Mouse (Mus musculus): ENCODE measurements around the gene Tnp1.

The Tnp1 gene

DNA sequence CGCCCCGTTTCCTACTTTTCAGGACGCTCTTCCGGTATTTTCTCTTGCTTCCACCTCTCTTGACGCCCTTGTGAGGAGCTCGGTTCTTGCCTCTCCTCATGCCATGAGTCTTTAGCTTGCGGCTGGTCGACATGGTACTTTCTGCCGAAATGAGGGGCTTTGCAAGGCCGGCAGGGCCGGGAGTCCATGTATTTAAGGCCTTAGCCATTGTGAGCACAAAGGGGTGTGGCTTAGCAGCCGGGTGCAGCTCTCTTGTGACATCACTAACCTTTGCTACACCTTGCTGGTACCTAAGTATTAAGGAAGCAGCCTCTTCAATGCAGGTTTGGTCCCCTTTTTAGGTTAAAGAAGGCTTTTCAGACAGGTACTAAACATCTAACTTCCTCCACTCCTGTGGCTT is at the start of gene Tnp1:
Gene Tnp1 (minus strand): TSS at position 179 of the 400 bp plus-strand sequence.
- no peak for DNase-seq (ENCODE audit: low spot score in 2 of 2)

DNA sequence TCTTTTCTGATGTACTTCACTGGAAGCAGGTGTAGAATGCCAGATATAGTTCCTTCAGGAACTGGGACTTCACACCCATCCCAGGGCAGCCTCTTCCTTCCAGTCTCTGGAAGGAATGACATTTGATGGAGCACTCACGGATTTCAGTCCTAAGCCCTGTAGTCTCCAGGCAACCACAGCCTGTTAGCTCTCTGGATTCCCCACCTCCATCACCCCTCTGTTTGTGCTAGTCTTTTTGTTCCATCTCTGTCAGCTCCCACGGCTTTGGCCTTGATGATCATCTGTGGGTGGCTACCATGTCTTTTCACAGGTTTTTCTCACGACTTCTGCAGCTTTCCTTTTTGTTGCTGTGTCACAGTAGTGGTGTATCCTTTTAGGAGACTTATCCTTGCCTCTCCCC is 48.6 kb upstream of the Tnp1 start:
- DNase-seq (ENCODE audit: low spot score in 2 of 2) = no peak

DNA sequence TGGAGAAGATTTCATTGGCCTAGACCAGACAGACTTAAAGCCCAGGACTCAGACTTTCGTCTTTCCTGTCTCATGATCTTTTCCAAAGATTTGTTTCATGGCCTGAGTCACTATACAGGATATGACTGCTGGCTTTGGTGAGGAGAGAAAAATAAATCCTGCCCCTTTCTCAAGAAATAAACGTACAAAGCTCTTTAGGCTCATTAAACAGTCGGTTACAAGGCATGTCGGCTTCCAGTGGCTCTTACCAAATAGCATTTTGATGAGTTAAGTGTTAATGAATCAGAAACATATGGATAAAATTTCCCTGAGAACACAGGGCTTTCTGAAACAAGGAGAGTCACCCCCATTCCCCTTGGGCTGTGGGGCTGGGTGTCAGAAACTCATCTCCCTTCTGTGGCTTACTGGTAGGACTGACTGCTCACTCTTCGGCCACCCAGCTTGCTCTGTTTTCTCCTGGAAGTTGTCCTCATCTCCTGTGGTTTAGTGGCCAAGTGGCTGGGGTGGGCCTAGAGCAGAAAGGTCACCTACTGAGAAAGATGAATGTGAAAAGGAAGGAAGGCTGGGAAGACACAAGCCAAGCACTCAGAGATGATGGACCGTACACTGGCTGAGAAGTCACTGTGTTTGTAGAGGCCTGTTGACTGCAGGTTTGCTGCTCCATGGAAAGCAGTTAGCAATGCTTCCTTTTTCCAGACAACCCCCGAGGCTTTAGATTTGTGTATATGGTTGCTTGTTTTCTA is 46.0 kb upstream of the Tnp1 start:
- no peak for DNase-seq (ENCODE audit: low spot score in 2 of 2)

DNA sequence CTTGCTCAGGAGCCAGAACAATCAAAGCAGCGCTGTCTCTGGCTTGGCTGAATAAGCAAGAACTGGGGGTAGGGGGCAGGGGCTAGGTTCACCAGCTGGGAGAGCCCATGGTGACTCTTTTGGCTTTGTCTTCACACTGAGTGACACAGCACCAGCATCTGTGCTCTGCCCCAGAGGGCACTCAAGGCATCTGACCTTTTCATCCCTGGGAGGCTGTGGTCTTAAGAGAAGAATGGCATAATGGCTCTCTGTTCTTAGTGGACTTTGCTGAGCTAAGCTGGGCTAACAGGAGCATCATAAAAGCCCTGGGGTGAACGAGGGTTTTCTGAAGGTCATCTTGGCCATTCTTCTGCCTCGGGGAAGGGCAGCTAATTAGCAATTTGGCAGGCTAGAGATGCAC is 44.6 kb upstream of the Tnp1 start:
- no peak for DNase-seq (ENCODE audit: low spot score in 2 of 2)

DNA sequence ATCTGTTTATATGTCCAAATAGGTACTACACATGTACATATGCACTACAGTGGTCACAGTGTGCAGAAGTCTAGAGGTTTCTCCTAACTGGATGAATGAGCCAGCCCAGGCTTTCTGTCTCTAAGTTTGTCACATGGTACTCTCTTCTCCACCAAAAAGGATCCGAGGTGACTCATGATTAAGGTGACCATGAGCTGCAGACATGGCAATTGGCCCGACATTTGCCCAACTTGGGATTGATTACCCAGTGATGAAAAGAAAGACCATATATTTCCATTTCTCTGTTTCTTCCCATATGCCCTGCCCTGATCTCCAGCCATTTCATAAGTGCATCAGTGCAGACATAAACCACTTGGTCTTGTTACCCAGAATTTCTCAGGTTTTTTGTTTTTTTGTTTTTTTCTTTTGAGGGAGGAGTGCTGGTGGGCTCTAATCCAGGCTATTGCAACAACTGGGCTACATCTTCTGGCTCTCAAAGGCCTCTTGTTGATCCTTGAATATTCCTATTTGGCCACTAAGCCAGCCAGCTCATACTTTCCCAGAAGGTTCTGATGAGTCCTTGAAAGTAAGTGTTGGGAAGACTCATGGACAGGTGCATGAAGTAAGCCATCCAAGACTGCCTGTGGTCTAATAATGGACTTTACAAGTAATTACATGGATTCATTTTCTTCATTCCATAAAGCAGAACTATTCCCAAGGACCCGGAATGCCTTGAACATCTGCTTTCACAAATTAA is 40.7 kb upstream of the Tnp1 start:
- DNase-seq (ENCODE audit: low spot score in 2 of 2) = no peak

DNA sequence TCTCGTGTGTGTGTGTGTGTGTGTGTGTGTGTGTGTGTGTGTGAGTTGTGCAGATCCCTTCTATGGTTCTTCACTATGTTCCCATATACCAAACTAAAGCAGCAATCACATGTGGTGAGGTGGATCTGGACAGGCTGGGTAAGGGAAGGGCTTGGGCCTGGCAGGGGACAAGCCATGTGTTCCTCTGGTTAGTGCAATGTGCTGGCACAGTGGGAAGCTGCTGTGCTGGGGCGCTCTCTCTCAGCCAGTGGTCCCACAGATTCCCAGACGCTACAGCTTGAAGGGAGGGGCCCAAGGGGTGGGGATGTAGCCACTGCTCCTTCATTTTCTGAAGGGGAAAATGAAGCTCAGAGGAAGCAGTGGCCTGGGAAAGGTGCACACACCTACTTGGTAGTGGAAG is 40.1 kb upstream of the Tnp1 start:
- no peak for DNase-seq (ENCODE audit: low spot score in 2 of 2)

DNA sequence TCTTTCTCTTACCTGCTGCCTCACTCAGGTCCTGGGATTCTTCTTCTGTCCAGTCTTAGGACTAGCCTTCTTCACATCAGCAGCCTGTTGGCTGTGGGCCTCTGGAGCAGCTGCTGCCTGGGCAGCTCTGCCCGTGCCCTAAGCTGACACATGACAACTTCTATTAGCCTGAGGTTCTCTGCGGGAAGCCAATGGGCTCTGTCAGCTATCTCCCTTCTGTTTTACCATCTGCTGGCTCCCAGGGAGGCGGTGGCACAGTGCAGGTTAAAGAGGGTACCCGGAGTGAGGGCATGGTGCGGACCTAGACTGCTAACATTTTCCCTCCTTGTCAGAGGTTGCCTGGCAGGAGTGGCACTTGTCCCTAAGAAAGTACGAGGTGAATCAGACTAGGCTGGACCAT is 39.5 kb upstream of the Tnp1 start:
- no peak for DNase-seq (ENCODE audit: low spot score in 2 of 2)

DNA sequence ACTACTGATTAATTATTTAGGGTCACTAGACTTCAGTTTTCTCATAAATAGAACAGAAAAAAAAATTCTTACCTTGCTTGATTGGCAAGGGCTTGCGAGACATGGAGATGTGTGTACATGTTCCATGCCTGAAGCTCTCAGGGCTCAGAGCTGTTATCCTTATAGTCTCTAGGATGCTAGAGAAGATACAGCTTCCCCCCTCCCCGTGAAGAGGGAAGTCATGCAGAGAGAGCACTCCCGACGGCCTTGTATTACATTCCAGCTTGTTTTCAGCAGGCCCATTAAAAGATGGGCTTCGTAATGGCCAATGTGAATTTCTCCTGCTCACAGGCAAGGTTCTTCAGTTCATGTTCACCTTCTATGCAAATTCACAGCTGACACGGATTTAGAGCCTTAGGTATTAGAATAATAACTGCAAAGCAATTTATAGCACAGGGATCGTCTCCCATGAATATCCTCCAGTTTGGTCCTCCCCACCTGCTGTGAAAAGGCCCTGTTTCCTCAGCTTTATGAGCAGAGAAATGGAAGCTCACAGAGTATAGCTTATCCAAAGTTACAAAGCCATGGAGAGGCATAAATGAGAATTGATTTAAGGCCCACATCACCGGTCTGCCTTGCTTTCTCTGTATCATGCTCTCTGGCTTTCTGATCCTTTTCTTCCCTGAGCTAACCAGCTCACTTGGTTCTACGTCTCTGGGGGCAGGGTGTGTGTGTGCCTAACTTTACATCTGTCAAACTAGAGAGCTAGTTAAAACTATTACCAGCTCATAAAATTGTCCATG is 38.0 kb upstream of the Tnp1 start:
- DNase-seq (ENCODE audit: low spot score in 2 of 2) = no peak

DNA sequence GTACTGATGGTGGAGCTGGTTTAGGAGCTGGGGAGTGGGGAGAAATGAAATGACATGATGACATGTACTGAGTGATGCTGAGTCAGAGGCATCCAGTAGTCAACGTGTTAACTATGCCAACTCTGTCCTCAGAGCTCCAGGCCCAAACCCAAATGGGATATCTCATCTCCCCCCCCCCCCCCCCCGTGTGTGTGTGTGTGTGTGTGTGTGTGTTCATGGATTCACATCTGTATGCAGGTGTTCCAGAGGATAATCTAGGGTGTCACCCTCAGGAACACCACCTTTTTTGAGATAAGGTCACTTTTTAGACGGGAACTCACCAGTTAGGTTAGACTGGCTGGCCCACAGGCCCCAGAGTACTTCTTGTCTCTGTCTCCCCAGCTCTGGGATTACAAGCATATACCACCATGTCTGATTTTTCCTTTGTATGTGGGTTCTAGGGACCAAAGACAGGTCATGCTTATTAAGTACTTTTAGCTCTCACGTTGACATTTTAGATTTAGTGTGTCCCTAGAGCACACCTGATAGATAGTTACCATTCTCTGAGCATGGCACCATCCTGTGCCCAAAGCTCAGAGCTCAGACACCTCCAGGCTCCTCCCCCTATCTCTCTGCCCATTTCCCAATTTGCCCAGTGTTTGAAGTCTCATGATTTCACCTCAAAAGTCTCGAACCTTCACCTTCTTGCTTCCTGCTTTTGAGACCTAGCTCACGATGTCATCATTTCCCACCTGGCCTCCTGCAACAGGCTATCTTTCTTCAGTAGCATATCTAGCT is 31.4 kb upstream of the Tnp1 start:
- no peak for DNase-seq (ENCODE audit: low spot score in 2 of 2)

DNA sequence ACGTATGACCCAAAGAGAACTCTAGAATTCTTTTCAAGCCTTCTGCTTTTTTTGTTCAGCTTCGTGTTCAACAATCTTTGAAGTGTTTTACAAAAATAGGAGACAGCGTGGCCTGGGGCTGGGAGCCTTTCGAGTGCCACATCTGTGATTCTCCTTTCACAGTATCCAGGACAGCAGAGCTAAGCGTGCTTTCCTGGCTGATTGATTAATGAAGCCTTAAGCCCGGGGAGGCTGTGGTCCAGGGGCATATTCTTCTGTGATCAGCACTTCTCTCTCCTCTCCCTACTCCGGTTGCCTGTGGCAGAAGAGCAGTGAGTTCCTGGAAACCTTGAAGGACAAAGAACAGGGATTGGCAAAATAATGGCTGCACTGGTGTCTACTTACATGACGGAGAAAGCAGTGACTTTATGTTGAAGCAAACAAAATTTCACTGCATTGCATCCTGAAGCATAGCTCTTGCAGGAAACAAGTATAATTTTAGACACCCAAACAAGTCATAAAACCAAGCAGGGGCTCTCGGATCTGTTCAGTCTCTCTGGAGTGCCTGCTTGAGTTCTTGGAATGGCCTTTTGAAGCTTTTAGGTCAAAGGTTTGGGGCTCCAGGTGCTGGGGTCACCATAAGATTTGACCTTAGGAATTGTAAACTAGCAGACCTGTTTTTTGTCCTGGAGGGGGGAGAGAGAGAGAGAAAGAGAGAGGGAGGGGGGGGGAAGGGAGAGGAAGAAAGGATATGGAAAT is 30.4 kb upstream of the Tnp1 start:
- DNase-seq (ENCODE audit: low spot score in 2 of 2) = no peak

DNA sequence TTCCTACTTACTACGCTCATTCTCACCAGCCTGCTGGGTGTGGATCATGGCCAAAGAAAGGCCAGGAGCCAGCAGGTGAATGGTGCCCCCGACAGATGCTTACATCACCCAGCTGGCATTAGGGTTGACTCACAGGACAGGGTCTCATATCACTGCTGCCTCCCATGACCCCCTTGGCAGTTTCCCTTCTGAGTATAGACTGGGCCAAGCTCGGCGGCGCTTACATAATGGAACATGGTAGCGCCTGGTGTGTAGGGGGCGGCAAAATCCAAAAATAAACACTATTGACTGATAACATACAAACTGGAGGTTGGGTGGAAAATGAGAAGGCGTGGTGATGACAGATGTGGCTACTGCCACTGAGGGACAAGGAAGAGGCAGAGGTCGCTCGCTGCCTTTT is 28.0 kb upstream of the Tnp1 start:
- DNase-seq (ENCODE audit: low spot score in 2 of 2) = no peak

DNA sequence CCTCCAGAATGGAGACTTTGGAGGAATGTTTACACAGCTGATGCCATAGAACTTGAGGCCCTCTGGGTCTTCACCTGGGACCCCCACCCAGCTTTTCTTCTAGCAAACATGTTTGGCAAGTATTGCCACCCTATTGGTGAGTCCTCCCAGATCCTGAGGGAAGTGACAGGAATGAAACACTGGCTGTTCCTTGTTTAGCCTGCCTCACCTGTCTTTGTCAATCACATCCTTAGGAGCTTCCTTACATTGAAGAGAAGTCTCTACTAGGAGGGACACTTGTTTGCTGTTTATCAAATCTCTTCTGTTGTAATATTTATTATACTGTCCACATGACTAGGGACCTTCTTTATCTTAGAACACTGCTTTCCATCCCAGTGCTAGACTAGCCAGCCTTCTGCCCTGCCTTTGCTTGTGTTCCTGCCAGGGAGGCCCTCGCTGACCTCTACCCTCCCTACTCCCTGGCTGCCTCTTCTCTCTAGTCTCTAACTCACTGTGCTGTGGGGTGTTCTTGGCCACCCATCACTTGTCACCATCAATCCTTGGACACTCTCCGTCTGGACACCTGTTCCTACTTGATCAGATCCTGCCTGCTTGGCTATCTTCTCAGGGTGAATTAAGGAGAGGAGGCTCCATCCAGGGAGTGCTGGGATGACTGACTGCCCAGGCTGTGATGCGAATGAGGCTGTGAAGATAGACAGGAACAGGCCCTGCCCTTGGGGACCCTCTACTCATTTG is 25.1 kb upstream of the Tnp1 start:
- DNase-seq (ENCODE audit: low spot score in 2 of 2) = no peak

DNA sequence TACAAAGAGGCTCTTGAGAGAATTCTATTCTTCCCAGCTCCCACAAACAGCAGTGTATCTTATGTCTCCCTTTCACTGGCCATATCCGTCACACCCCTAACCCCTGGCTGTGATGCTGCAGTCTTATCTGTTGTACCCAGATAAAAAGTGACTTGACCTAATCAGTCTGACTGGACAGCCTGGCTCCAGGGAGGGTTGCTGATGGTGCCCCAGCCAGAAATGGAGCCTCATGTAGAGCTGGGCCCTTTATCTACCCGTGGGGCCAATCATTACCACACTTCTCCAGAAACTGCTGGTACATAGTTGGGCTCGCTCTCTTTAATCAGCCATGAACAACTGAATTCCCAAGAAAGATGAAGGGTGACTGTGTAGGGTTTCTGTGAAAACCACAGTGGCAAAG is 22.8 kb upstream of the Tnp1 start:
- DNase-seq (ENCODE audit: low spot score in 2 of 2) = no peak

DNA sequence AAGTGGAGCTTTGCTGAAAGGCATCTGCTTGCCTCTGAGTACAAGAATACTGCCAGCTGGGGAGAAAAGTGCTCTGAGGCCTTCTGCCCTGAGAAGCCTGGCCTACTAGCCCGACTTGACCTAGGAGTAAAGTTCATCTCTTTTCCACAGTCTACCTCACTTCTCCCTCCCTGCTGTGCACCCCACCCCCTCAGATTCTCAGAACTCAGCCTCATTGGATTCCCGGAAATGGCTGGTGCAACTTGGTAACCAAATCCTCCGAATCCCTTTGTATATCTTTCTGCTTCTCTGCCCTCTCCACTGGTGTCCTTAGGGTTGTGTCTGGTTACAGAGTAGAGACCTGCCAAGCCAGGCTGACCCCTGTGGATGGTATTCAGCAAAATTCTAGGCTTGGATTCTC is 20.8 kb upstream of the Tnp1 start:
- DNase-seq (ENCODE audit: low spot score in 2 of 2) = no peak

DNA sequence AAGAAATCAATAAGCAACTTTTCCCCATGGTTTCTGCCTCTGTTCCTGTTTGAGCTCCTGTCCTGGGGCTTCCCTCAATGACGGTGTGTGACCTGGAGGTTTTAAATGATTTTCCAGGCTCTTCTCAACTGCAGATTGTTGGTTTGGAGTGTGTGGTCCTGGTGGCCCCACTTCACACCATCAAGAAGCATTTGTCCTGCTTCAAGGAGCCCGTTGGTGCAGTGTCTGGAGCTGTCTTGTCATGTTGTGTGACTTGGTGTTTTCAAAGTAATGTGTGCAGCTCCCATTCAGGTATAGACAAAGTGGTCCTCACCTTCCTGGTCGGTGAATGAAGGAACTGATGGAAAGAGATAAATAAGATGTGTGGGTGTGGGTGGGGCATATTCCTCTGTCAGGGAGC is 20.0 kb upstream of the Tnp1 start:
- no peak for DNase-seq (ENCODE audit: low spot score in 2 of 2)

DNA sequence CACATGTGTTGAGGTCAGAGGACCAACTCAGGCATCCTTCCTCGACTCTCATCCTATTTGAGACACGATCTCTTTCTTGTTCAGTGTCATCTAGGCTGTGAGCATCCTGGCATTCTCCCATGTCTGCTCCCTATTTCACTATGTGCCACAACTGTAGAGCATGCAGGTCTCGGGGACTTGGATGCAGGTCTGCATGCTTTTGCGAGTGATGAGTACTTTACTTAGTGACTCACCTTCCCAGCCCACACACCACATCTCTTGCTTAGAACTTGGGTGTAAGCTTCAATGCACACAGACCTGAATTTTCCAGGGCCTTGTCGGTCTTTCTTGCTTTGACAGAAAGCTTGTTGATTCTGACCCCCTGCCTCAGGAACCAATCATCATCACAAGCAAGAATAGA is 16.8 kb upstream of the Tnp1 start:
- no peak for DNase-seq (ENCODE audit: low spot score in 2 of 2)

DNA sequence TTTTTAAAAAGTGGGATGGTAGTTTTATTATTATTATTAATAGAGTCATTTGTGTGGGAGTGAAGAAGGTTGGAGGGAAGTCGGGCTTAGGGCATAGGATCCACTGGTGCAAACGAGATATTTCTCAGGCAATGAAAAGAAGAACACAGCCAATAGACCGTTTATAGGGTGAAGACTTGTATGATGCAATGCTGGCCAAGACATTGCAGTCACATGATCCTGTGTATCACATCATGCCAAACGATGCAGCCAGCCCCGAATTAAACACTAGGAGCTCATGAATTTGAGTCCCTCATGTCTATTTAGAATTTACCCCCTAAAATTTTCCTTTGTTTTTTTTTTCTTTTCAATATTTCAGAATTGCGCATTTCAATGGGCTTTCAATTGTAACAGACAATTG is 13.0 kb upstream of the Tnp1 start:
- DNase-seq (ENCODE audit: low spot score in 2 of 2) = no peak

DNA sequence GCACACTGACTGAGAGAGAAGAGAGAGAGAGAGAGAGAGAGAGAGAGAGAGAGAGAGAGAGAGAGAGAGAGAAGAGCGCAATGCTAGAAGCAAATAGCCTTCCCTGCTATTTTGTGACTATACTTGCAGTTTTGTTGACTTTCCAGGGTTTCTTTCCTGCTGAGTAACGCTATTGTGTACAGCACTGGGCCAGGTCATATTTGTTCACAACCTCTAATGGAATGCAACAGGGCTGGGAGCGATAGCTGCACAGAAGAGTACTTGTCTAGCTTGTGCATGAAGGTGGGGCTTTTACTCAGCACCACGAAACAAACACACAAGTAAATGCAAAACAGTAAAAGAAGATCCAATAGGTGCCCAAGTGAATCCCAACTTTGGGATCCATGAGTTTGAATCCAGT is 11.7 kb upstream of the Tnp1 start:
- no peak for DNase-seq (ENCODE audit: low spot score in 2 of 2)

DNA sequence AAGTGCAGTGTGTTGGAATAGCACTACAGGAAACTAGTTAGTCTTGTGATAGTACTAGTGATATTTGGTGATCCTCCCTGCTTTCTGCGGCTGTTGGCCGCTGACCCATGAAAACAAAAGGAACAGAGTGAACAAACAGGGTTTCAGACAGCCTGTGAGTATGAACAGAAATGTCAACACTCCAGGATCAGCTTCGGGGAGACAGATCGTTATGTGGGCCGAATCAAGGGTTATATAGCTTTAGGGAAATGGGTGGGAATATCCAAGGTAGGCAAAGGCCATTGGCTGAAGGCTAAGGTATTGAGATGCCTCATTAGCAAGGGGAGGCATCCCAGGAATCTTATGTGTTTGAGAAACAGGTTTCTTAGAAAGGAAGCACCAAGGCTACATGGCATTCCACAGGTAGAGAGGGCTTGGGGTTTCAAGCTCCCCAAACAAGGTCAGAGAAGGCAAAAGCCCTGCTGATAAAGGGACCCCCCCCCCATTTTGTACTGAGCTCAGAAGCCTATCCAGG is 11.1 kb upstream of the Tnp1 start:
- DNase-seq (ENCODE audit: low spot score in 2 of 2) = no peak

DNA sequence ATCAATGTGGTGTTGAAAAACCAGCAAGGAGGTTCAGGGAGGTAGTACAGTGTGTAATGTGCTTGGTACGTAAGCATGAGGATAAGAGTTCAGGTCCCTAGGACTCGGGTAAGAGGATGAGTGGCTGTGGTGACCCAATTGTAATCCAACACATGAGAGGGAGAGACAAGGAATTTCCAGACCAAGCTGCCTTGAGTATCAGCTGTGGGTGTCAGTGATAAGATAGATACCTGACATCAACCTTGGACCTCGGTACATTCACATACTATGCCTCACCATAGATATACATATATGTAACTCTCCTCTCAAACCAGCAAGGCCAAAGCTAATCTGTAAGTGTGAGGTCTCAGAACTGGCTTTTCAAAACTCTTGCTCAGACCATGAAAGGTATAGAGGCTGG is 10.4 kb upstream of the Tnp1 start:
- DNase-seq (ENCODE audit: low spot score in 2 of 2) = no peak
